Comparison of ENCODE assay signal across 17 mouse cellular contexts in genomic region chr2:153433859-153434258, GRCm38 (mm10). TPM values are rescaled to one million over a fixed set of nuclear protein-coding genes. Genes with fewer than 3 reads are reported as not detected.
DNase-seq lines count a peak whose midpoint lies in the region; ATAC-seq and TF ChIP-seq lines count a peak whose summit lies in the region.
"Had no signal": no experiment of that assay in that cellular context is flagged by ENCODE, and none has a peak within 500 bp of the region (broad histone marks: within the 10 kb centered on the region; RNA-seq: fewer than 3 reads in every experiment).

No protein-coding gene starts in this region.

- H3K4me2 ChIP-seq in heart, embryonic 13.5 days = no peak overlapping the region
- H3K4me2 ChIP-seq in lung, embryonic 14.5 days = no peak overlapping the region
- H3K4me2 ChIP-seq in embryonic facial prominence, embryonic 15.5 days (replicated peaks) = no peak overlapping the region
- H3K4me2 ChIP-seq in neural tube, embryonic 13.5 days = no peak overlapping the region
- H3K4me2 ChIP-seq: liver, embryonic 15.5 days had no signal

- H3K4me1 ChIP-seq in heart, embryonic 13.5 days = peaks cover 90% of the 10 kb centered on the region
- peaks cover 50% of the 10 kb centered on the region for H3K4me1 ChIP-seq in lung, embryonic 14.5 days (ENCODE audit: insufficient read depth)
- peaks cover 50% of the 10 kb centered on the region for H3K4me1 ChIP-seq in embryonic facial prominence, embryonic 15.5 days
- H3K4me1 ChIP-seq in neural tube, embryonic 13.5 days (replicated peaks) = peaks cover 78% of the 10 kb centered on the region

- peak overlapping the region; percentile 98 for H3K27ac ChIP-seq in heart, embryonic 13.5 days (replicated peaks)
- peak overlapping the region; percentile 77 for H3K27ac ChIP-seq in lung, embryonic 14.5 days (ENCODE audit: low read depth)
- H3K27ac ChIP-seq in embryonic facial prominence, embryonic 15.5 days (replicated peaks) = 0 out of 2 replicates have a peak overlapping the region, but pooled peaks have one; percentile 2
- peak overlapping the region; percentile 74 for H3K27ac ChIP-seq in neural tube, embryonic 13.5 days (replicated peaks)
- H3K27ac ChIP-seq: liver, embryonic 15.5 days had no signal

- no peak for DNase-seq in heart, adult 18-20 months
- DNase-seq in lung, embryonic 14.5 days = no peak
- no peak for DNase-seq in lung, postnatal 36 days
- DNase-seq in thymus, adult 18-20 months = no peak
- no peak for DNase-seq in urinary bladder, postnatal 14 days (ENCODE audit: low spot score)
- DNase-seq: adrenal gland, adult 2 months; kidney, postnatal 10 days had no signal

- no peak for ATAC-seq in heart, embryonic 13.5 days (ENCODE audit: extremely low read depth, insufficient number of reproducible peaks, low FRiP score, low TSS enrichment)
- ATAC-seq in lung, embryonic 14.5 days (ENCODE audit: insufficient read depth) = no peak
- no peak for ATAC-seq in embryonic facial prominence, embryonic 15.5 days (ENCODE audit: insufficient number of reproducible peaks, low FRiP score, low TSS enrichment, low read depth)
- ATAC-seq in neural tube, embryonic 13.5 days (ENCODE audit: low read depth) = no peak
- ATAC-seq: CD4-positive, CD25-positive, alpha-beta regulatory T cell, adult 4 months; Patski had no signal

- H3K9ac ChIP-seq in heart, embryonic 13.5 days = peak overlapping the region; percentile 38
- no peak overlapping the region for H3K9ac ChIP-seq in lung, embryonic 14.5 days
- no peak overlapping the region for H3K9ac ChIP-seq in embryonic facial prominence, embryonic 15.5 days
- H3K9ac ChIP-seq in neural tube, embryonic 13.5 days = no peak overlapping the region
- H3K9ac ChIP-seq: liver, embryonic 15.5 days had no signal

- 40% methylated on average over 3 of the region's 3 CpGs for WGBS in heart, embryonic 13.5 days
- WGBS in lung, embryonic 14.5 days = 33% methylated on average over 3 of the region's 3 CpGs
- WGBS in embryonic facial prominence, embryonic 15.5 days = 57% methylated on average over 3 of the region's 3 CpGs
- WGBS in neural tube, embryonic 13.5 days = 39% methylated on average over 3 of the region's 3 CpGs

- peaks cover 54% of the 10 kb centered on the region for H3K36me3 ChIP-seq in heart, embryonic 13.5 days
- peaks cover 55% of the 10 kb centered on the region for H3K36me3 ChIP-seq in lung, embryonic 14.5 days (ENCODE audit: insufficient read depth)
- peaks cover 32% of the 10 kb centered on the region for H3K36me3 ChIP-seq in embryonic facial prominence, embryonic 15.5 days
- H3K36me3 ChIP-seq in neural tube, embryonic 13.5 days = peaks cover 64% of the 10 kb centered on the region

- no peak for TF ChIP-seq CTCF in lung, embryonic 14.5 days (IDR thresholded peaks at IDR 0.05; ENCODE audit: low read depth)

- H3K27me3 ChIP-seq in heart, embryonic 13.5 days (replicated peaks) = no peaks in the 10 kb centered on the region
- H3K27me3 ChIP-seq in lung, embryonic 14.5 days (ENCODE audit: insufficient read depth, low read length) = no peaks in the 10 kb centered on the region
- H3K27me3 ChIP-seq in embryonic facial prominence, embryonic 15.5 days = no peaks in the 10 kb centered on the region
- no peaks in the 10 kb centered on the region for H3K27me3 ChIP-seq in neural tube, embryonic 13.5 days
- H3K27me3 ChIP-seq: liver, embryonic 15.5 days; Patski had no signal

- no peaks in the 10 kb centered on the region for H3K9me3 ChIP-seq in heart, embryonic 13.5 days
- H3K9me3 ChIP-seq in lung, embryonic 14.5 days (ENCODE audit: low read depth, low read length) = no peaks in the 10 kb centered on the region
- H3K9me3 ChIP-seq in embryonic facial prominence, embryonic 15.5 days (replicated peaks) = no peaks in the 10 kb centered on the region
- H3K9me3 ChIP-seq in neural tube, embryonic 13.5 days = no peaks in the 10 kb centered on the region
- H3K9me3 ChIP-seq: liver, embryonic 15.5 days had no signal

- H3K4me3 ChIP-seq in heart, embryonic 13.5 days = no peak overlapping the region
- H3K4me3 ChIP-seq in lung, embryonic 14.5 days (ENCODE audit: low read depth, low read length) = no peak overlapping the region
- H3K4me3 ChIP-seq in embryonic facial prominence, embryonic 15.5 days (replicated peaks) = no peak overlapping the region
- no peak overlapping the region for H3K4me3 ChIP-seq in neural tube, embryonic 13.5 days
- H3K4me3 ChIP-seq: liver, embryonic 15.5 days had no signal

RNA-seq across cellular contexts. Expression of gene 4930404H24Rik, which starts 58.7 kb away (rescaled TPM):
- polyA plus RNA-seq in heart, embryonic 13.5 days (2015; fragmentation: Nextera tagmentation; extraction: Ambion mirVana) = not detected in 2 replicates
- not detected for total RNA-seq in heart, adult 18-20 months (2021)
- not detected in 2 replicates for polyA plus RNA-seq in lung, embryonic 14.5 days (2014; fragmentation: Nextera tagmentation; extraction: Ambion mirVana)
- polyA plus RNA-seq in embryonic facial prominence, embryonic 15.5 days (2015; fragmentation: Nextera tagmentation; extraction: Ambion mirVana) = not detected in 2 replicates
- not detected in 2 replicates for polyA plus RNA-seq in neural tube, embryonic 13.5 days (2015; fragmentation: Nextera tagmentation; extraction: Ambion mirVana)
- total RNA-seq: adrenal gland, adult 2 months; granulocyte monocyte progenitor cell, adult 5-6 weeks; monocyte, adult 5-6 weeks had no signal
- polyA plus RNA-seq: adrenal gland, adult 2 months; CD4-positive, CD25-positive, alpha-beta regulatory T cell, adult 4 months; cortical plate, adult 2 months; liver, embryonic 15.5 days; Patski; thymus, postnatal 0 days had no signal

Comparison
In these comparisons a context has a peak if more than half of its experiments do, and no peak if none do; other contexts are left out.
1. H3K27ac ChIP-seq: peak in every context shown above with its lines; median percentile 98 in heart, embryonic 13.5 days; 77 in lung, embryonic 14.5 days; 74 in neural tube, embryonic 13.5 days; 2 in embryonic facial prominence, embryonic 15.5 days.